In the genomic region with DNA sequence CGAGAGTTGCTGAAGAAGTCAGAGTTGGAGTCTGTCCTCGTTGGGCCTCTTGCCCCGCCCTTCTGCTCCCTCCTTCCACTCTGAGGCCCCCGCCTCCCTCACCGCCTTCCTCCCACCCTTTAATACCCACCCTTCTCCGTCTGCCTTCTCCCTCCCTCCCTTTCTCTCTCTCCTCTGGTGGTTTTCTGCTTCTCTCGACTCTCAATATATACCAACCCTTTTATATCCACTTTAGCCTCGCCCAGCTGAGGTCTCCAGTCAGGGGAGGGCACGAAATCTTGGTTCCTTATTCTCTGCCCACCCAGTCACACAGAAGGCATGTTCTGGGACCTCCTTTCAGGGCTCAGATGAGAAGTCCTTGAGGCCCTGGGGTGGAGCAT, we compare ENCODE assay signal across 7 mouse cellular contexts. TPM values are rescaled to one million over a fixed set of nuclear protein-coding genes. Genes with fewer than 3 reads are reported as not detected.
DNase-seq lines count a peak whose midpoint lies in the region; ATAC-seq and TF ChIP-seq lines count a peak whose summit lies in the region.

A gene (minus strand): TSS at position 163 of the 380 bp plus-strand sequence.

- H3K27ac ChIP-seq in embryonic facial prominence, embryonic 13.5 days, result peak within 1 kb of the TSS; percentile 93
- H3K27ac ChIP-seq in heart, embryonic 12.5 days (ENCODE audit: poor library complexity, severe bottlenecking), result peak within 1 kb of the TSS; percentile 90
- peak within 1 kb of the TSS; percentile 95 for H3K27ac ChIP-seq in stomach, postnatal 0 days (replicated peaks)

- H3K4me1 ChIP-seq in embryonic facial prominence, embryonic 13.5 days, result peaks cover 70% of the 10 kb centered on the region
- peaks cover 54% of the 10 kb centered on the region for H3K4me1 ChIP-seq in heart, embryonic 12.5 days (replicated peaks)
- peaks cover 12% of the 10 kb centered on the region for H3K4me1 ChIP-seq in stomach, postnatal 0 days (replicated peaks; ENCODE audit: control insufficient read depth, insufficient read depth)

- WGBS in embryonic facial prominence, embryonic 13.5 days, result 20% methylated on average over 9 of the region's 9 CpGs
- WGBS in heart, embryonic 12.5 days, result 31% methylated on average over 9 of the region's 9 CpGs
- WGBS in stomach, postnatal 0 days, result 3% methylated on average over 9 of the region's 9 CpGs

- no peaks in the 10 kb centered on the region for H3K27me3 ChIP-seq in embryonic facial prominence, embryonic 13.5 days
- H3K27me3 ChIP-seq in heart, embryonic 12.5 days (replicated peaks), result no peaks in the 10 kb centered on the region
- no peaks in the 10 kb centered on the region for H3K27me3 ChIP-seq in stomach, postnatal 0 days (ENCODE audit: control insufficient read depth, insufficient read depth, low read length)

- no peak for TF ChIP-seq CTCF in stomach, postnatal 0 days (IDR thresholded peaks at IDR 0.05; ENCODE audit: low read depth)

- peak within 1 kb of the TSS; percentile 76 for H3K4me2 ChIP-seq in embryonic facial prominence, embryonic 13.5 days
- peak within 1 kb of the TSS; percentile 68 for H3K4me2 ChIP-seq in heart, embryonic 12.5 days
- H3K4me2 ChIP-seq in stomach, postnatal 0 days (replicated peaks; ENCODE audit: low read depth), result peak within 1 kb of the TSS; percentile 62

- H3K36me3 ChIP-seq in embryonic facial prominence, embryonic 13.5 days, result peaks cover 11% of the 10 kb centered on the region
- H3K36me3 ChIP-seq in heart, embryonic 12.5 days, result 0 out of 2 replicates have a peak, but pooled peaks cover 3% of the 10 kb centered on the region
- H3K36me3 ChIP-seq in stomach, postnatal 0 days (ENCODE audit: control insufficient read depth, insufficient read depth, low read length), result no peaks in the 10 kb centered on the region; the same call in 1 of the 2 replicates

- intact Hi-C loops in left cerebral cortex, postnatal 36 days (cut with DNase I), result no loop called here

- peak within 1 kb of the TSS; percentile 55 for H3K4me3 ChIP-seq in embryonic facial prominence, embryonic 13.5 days
- H3K4me3 ChIP-seq in heart, embryonic 12.5 days, result peak within 1 kb of the TSS; percentile 49
- peak within 1 kb of the TSS; percentile 46 for H3K4me3 ChIP-seq in stomach, postnatal 0 days (ENCODE audit: low read depth, low read length)

- H3K9me3 ChIP-seq in embryonic facial prominence, embryonic 13.5 days, result peaks cover 7% of the 10 kb centered on the region; the same call in 1 of the 2 replicates
- peaks cover 6% of the 10 kb centered on the region; the same call in 1 of the 2 replicates for H3K9me3 ChIP-seq in heart, embryonic 12.5 days (replicated peaks)
- no peaks in the 10 kb centered on the region for H3K9me3 ChIP-seq in stomach, postnatal 0 days (ENCODE audit: control insufficient read depth, low read length)

- DNase-seq in adrenal gland, adult (ENCODE audit: inconsistent age in 2 of 2, low spot score in 1 of 2), result peak; percentile 79 to 84
- DNase-seq in kidney, postnatal 36 days, result peak; percentile 28 to 54
- peak; percentile 45 for DNase-seq in stomach, postnatal 0 days (ENCODE audit: low spot score)
- no peak for DNase-seq in left cerebral cortex, postnatal 36 days (ENCODE audit: low spot score in 2 of 2)

- H3K9ac ChIP-seq in embryonic facial prominence, embryonic 13.5 days, result peak within 1 kb of the TSS; percentile 78
- H3K9ac ChIP-seq in heart, embryonic 12.5 days, result peak within 1 kb of the TSS; percentile 71
- H3K9ac ChIP-seq in stomach, postnatal 0 days (ENCODE audit: low read length), result peak within 1 kb of the TSS; percentile 54

- no peak for TF ChIP-seq EP300 in stomach, postnatal 0 days (optimal IDR thresholded peaks at IDR 0.05)

- peak; percentile 22; the same call in 1 of the 2 replicates for ATAC-seq in embryonic facial prominence, embryonic 13.5 days (ENCODE audit: insufficient number of reproducible peaks, insufficient read depth, low FRiP score, low TSS enrichment, low read depth)
- no peak for ATAC-seq in heart, embryonic 12.5 days (ENCODE audit: insufficient number of reproducible peaks, low FRiP score)
- ATAC-seq in megakaryocyte progenitor cell, adult 5-6 weeks (replicated peaks; ENCODE audit: poor library complexity), result peak; percentile 22
- no peak for ATAC-seq in stomach, postnatal 0 days (ENCODE audit: low FRiP score, low TSS enrichment)

RNA-seq across cellular contexts. Expression of the gene that starts here (rescaled TPM):
- 199 and 213 TPM in 2 replicates for polyA plus RNA-seq in embryonic facial prominence, embryonic 13.5 days (2015; fragmentation: Nextera tagmentation; extraction: Ambion mirVana)
- polyA plus RNA-seq in heart, embryonic 12.5 days (2016; fragmentation: Nextera tagmentation; extraction: Ambion mirVana), result 63.1 and 69.0 TPM in 2 replicates
- 238 and 280 TPM in 2 replicates for total RNA-seq in megakaryocyte progenitor cell, adult 5-6 weeks (2015)
- 186 and 203 TPM in 2 replicates for total RNA-seq in megakaryocyte progenitor cell, adult 5-6 weeks (2017)
- polyA plus RNA-seq in stomach, postnatal 0 days (2015; fragmentation: Nextera tagmentation; extraction: Ambion mirVana), result 135 and 151 TPM in 2 replicates
- total RNA-seq in left cerebral cortex, postnatal 36 days (2021), result 1 to 10 TPM; 2.9 to 4.1 TPM

Comparison
In these comparisons a context has a peak if more than half of its experiments do, and no peak if none do; other contexts are left out.
1. RNA of the gene that starts here (total RNA-seq): 186 to 280 TPM in megakaryocyte progenitor cell, adult 5-6 weeks; 2.9 to 4.1 TPM in left cerebral cortex, postnatal 36 days; every median in the first group is over 10 times any median in the second.
2. DNase-seq: peak in adrenal gland, adult (2 of 2), kidney, postnatal 36 days (2 of 2) and stomach, postnatal 0 days (single experiment); none in left cerebral cortex, postnatal 36 days (0 of 2).
3. ATAC-seq: peak in embryonic facial prominence, embryonic 13.5 days (single experiment) and megakaryocyte progenitor cell, adult 5-6 weeks (single experiment); none in heart, embryonic 12.5 days (single experiment) and stomach, postnatal 0 days (single experiment).
4. Peak in every context shown above with its lines, with median percentiles within 50 percentile points of each other: H3K27ac ChIP-seq, H3K4me2 ChIP-seq, H3K4me3 ChIP-seq and H3K9ac ChIP-seq.